In genomic region chr6:54531048-54531481, GRCm38 (mm10) we compare ENCODE assay signal across 11 mouse cellular contexts. TPM values are rescaled to one million over a fixed set of nuclear protein-coding genes. Genes with fewer than 3 reads are reported as not detected.
DNase-seq lines count a peak whose midpoint lies in the region; ATAC-seq lines count a peak whose summit lies in the region.
"Had no signal": no experiment of that assay in that cellular context is flagged by ENCODE, and none has a peak within 500 bp of the region (broad histone marks: within the 10 kb centered on the region; RNA-seq: fewer than 3 reads in every experiment).

No protein-coding gene starts in this region.

- peaks cover 17% of the 10 kb centered on the region for H3K4me1 ChIP-seq in forebrain, embryonic 13.5 days
- H3K4me1 ChIP-seq in forebrain, embryonic 11.5 days (replicated peaks; ENCODE audit: control insufficient read depth, insufficient read depth, low read length), result no peaks in the 10 kb centered on the region; the same call in 1 of the 2 replicates
- peaks cover 9% of the 10 kb centered on the region for H3K4me1 ChIP-seq in neural tube, embryonic 13.5 days (replicated peaks)
- peaks cover 6% of the 10 kb centered on the region for H3K4me1 ChIP-seq in hindbrain, embryonic 16.5 days (ENCODE audit: control insufficient read depth, insufficient read depth, low read depth, low read length)
- H3K4me1 ChIP-seq in neural tube, embryonic 15.5 days, result peaks cover 8% of the 10 kb centered on the region
- H3K4me1 ChIP-seq in kidney, embryonic 14.5 days (ENCODE audit: control insufficient read depth, insufficient read depth, low read length), result no peaks in the 10 kb centered on the region

- no peak overlapping the region for H3K4me2 ChIP-seq in forebrain, embryonic 13.5 days
- no peak overlapping the region for H3K4me2 ChIP-seq in forebrain, embryonic 11.5 days (ENCODE audit: low read depth, low read length, severe bottlenecking)
- no peak overlapping the region for H3K4me2 ChIP-seq in neural tube, embryonic 13.5 days
- H3K4me2 ChIP-seq in hindbrain, embryonic 16.5 days (ENCODE audit: low read length), result no peak overlapping the region
- H3K4me2 ChIP-seq in neural tube, embryonic 15.5 days, result no peak overlapping the region
- H3K4me2 ChIP-seq in kidney, embryonic 14.5 days (replicated peaks; ENCODE audit: low read depth, low read length), result no peak overlapping the region
- H3K4me2 ChIP-seq: limb, embryonic 15.5 days had no signal

- H3K9me3 ChIP-seq in forebrain, embryonic 13.5 days (replicated peaks), result no peaks in the 10 kb centered on the region
- no peaks in the 10 kb centered on the region for H3K9me3 ChIP-seq in forebrain, embryonic 11.5 days (ENCODE audit: control insufficient read depth, low read length)
- H3K9me3 ChIP-seq in neural tube, embryonic 13.5 days, result no peaks in the 10 kb centered on the region
- H3K9me3 ChIP-seq in hindbrain, embryonic 16.5 days (ENCODE audit: control insufficient read depth, low read length), result no peaks in the 10 kb centered on the region
- no peaks in the 10 kb centered on the region for H3K9me3 ChIP-seq in neural tube, embryonic 15.5 days (replicated peaks)
- H3K9me3 ChIP-seq in kidney, embryonic 14.5 days (ENCODE audit: control insufficient read depth, low read length), result no peaks in the 10 kb centered on the region
- H3K9me3 ChIP-seq: limb, embryonic 15.5 days had no signal

- H3K36me3 ChIP-seq in forebrain, embryonic 13.5 days (ENCODE audit: poor library complexity, severe bottlenecking), result peaks cover 66% of the 10 kb centered on the region
- no peaks in the 10 kb centered on the region for H3K36me3 ChIP-seq in forebrain, embryonic 11.5 days (ENCODE audit: control insufficient read depth, insufficient read depth, low read length)
- peaks cover 14% of the 10 kb centered on the region for H3K36me3 ChIP-seq in neural tube, embryonic 13.5 days
- H3K36me3 ChIP-seq in hindbrain, embryonic 16.5 days (ENCODE audit: control insufficient read depth, insufficient read depth, low read length), result peaks cover 3% of the 10 kb centered on the region; the same call in 1 of the 2 replicates
- H3K36me3 ChIP-seq in neural tube, embryonic 15.5 days, result 0 out of 2 replicates have a peak, but pooled peaks cover 5% of the 10 kb centered on the region
- H3K36me3 ChIP-seq in kidney, embryonic 14.5 days (ENCODE audit: control insufficient read depth, insufficient read depth, low read length), result no peaks in the 10 kb centered on the region
- H3K36me3 ChIP-seq: limb, embryonic 15.5 days had no signal

- no peaks in the 10 kb centered on the region for H3K27me3 ChIP-seq in forebrain, embryonic 13.5 days
- H3K27me3 ChIP-seq in forebrain, embryonic 11.5 days (ENCODE audit: control insufficient read depth, insufficient read depth, low read length), result no peaks in the 10 kb centered on the region
- no peaks in the 10 kb centered on the region for H3K27me3 ChIP-seq in neural tube, embryonic 13.5 days
- no peaks in the 10 kb centered on the region for H3K27me3 ChIP-seq in hindbrain, embryonic 16.5 days (replicated peaks; ENCODE audit: control insufficient read depth, insufficient read depth, low read length)
- H3K27me3 ChIP-seq in neural tube, embryonic 15.5 days (replicated peaks), result no peaks in the 10 kb centered on the region
- no peaks in the 10 kb centered on the region for H3K27me3 ChIP-seq in kidney, embryonic 14.5 days (ENCODE audit: control insufficient read depth, insufficient read depth, low read length)

- WGBS in forebrain, embryonic 13.5 days, result 56% methylated on average over 8 of the region's 8 CpGs
- WGBS in forebrain, embryonic 11.5 days, result 69% methylated on average over 8 of the region's 8 CpGs
- 60% methylated on average over 8 of the region's 8 CpGs for WGBS in neural tube, embryonic 13.5 days
- WGBS in hindbrain, embryonic 16.5 days, result 33% methylated on average over 8 of the region's 8 CpGs
- WGBS in neural tube, embryonic 15.5 days, result 48% methylated on average over 8 of the region's 8 CpGs
- WGBS in kidney, embryonic 14.5 days, result 72% methylated on average over 8 of the region's 8 CpGs

- H3K9ac ChIP-seq in forebrain, embryonic 13.5 days, result no peak overlapping the region
- no peak overlapping the region for H3K9ac ChIP-seq in forebrain, embryonic 11.5 days (ENCODE audit: low read length)
- H3K9ac ChIP-seq in neural tube, embryonic 13.5 days, result no peak overlapping the region
- no peak overlapping the region for H3K9ac ChIP-seq in hindbrain, embryonic 16.5 days (ENCODE audit: low read depth, low read length)
- H3K9ac ChIP-seq in neural tube, embryonic 15.5 days (replicated peaks), result no peak overlapping the region
- no peak overlapping the region for H3K9ac ChIP-seq in kidney, embryonic 14.5 days (ENCODE audit: low read depth, low read length)
- H3K9ac ChIP-seq: limb, embryonic 15.5 days had no signal

- no peak for DNase-seq in forebrain, embryonic 11.5 days (ENCODE audit: low spot score)
- no peak for DNase-seq in neural tube, embryonic 10.5 days (ENCODE audit: extremely low spot score, low spot score)
- DNase-seq: kidney, adult 18-20 months had no signal

- ATAC-seq in forebrain, embryonic 13.5 days, result peak; percentile 79
- ATAC-seq in forebrain, embryonic 11.5 days (replicated peaks; ENCODE audit: low FRiP score), result no peak
- ATAC-seq in neural tube, embryonic 13.5 days (ENCODE audit: low read depth), result peak; percentile 50
- peak; percentile 79 for ATAC-seq in hindbrain, embryonic 16.5 days
- ATAC-seq in neural tube, embryonic 15.5 days (ENCODE audit: low FRiP score), result peak; percentile 55
- no peak for ATAC-seq in granulocyte monocyte progenitor cell, adult 5-6 weeks (replicated peaks; ENCODE audit: poor library complexity, severe bottlenecking)
- ATAC-seq in kidney, embryonic 14.5 days (ENCODE audit: low FRiP score, low TSS enrichment), result no peak

- no peak overlapping the region for H3K4me3 ChIP-seq in forebrain, embryonic 13.5 days
- no peak overlapping the region for H3K4me3 ChIP-seq in forebrain, embryonic 11.5 days (ENCODE audit: low read depth, low read length)
- H3K4me3 ChIP-seq in neural tube, embryonic 13.5 days, result no peak overlapping the region
- H3K4me3 ChIP-seq in hindbrain, embryonic 16.5 days (ENCODE audit: low read length), result no peak overlapping the region
- H3K4me3 ChIP-seq in neural tube, embryonic 15.5 days (replicated peaks), result no peak overlapping the region
- no peak overlapping the region for H3K4me3 ChIP-seq in kidney, embryonic 14.5 days (ENCODE audit: low read length)
- H3K4me3 ChIP-seq: limb, embryonic 15.5 days had no signal

- peak overlapping the region; percentile 64 for H3K27ac ChIP-seq in forebrain, embryonic 13.5 days
- no peak overlapping the region for H3K27ac ChIP-seq in forebrain, embryonic 11.5 days (ENCODE audit: low read depth, low read length)
- H3K27ac ChIP-seq in neural tube, embryonic 13.5 days (replicated peaks), result 0 out of 2 replicates have a peak overlapping the region, but pooled peaks have one; percentile 61
- peak overlapping the region; percentile 27; the same call in 1 of the 2 replicates for H3K27ac ChIP-seq in hindbrain, embryonic 16.5 days (ENCODE audit: low read depth, low read length)
- 0 out of 2 replicates have a peak overlapping the region, but pooled peaks have one; percentile 13 for H3K27ac ChIP-seq in neural tube, embryonic 15.5 days (replicated peaks)
- H3K27ac ChIP-seq in kidney, embryonic 14.5 days (ENCODE audit: low read depth, low read length), result no peak overlapping the region
- H3K27ac ChIP-seq: limb, embryonic 15.5 days had no signal

RNA-seq across cellular contexts. Expression of gene Scrn1, which starts 35.2 kb away (rescaled TPM):
- 129 and 131 TPM in 2 replicates for polyA plus RNA-seq in forebrain, embryonic 13.5 days (2015; fragmentation: Nextera tagmentation; extraction: Ambion mirVana)
- 102 and 123 TPM in 2 replicates for polyA plus RNA-seq in forebrain, embryonic 11.5 days (2014; fragmentation: Nextera tagmentation; extraction: Ambion mirVana)
- polyA plus RNA-seq in neural tube, embryonic 13.5 days (2015; fragmentation: Nextera tagmentation; extraction: Ambion mirVana), result 95.5 and 102 TPM in 2 replicates
- polyA plus RNA-seq in hindbrain, embryonic 16.5 days (2015; fragmentation: Nextera tagmentation; extraction: Ambion mirVana), result 109 and 114 TPM in 2 replicates
- 85.9 and 98.3 TPM in 2 replicates for polyA plus RNA-seq in neural tube, embryonic 15.5 days (2015; fragmentation: Nextera tagmentation; extraction: Ambion mirVana)
- not detected in 2 replicates for total RNA-seq in granulocyte monocyte progenitor cell, adult 5-6 weeks (2014; fragmentation: Nextera tagmentation)
- total RNA-seq in granulocyte monocyte progenitor cell, adult 5-6 weeks (2017), result not detected in 2 replicates
- polyA plus RNA-seq in kidney, embryonic 14.5 days (2014; fragmentation: Nextera tagmentation; extraction: Ambion mirVana), result 5.2 and 6.3 TPM in 2 replicates
- total RNA-seq: neutrophil, adult 5-6 weeks had no signal

Comparison
In these comparisons a context has a peak if more than half of its experiments do, and no peak if none do; other contexts are left out.
1. ATAC-seq: peak in forebrain, embryonic 13.5 days (single experiment), neural tube, embryonic 13.5 days (single experiment), hindbrain, embryonic 16.5 days (single experiment) and neural tube, embryonic 15.5 days (single experiment); none in forebrain, embryonic 11.5 days (single experiment), granulocyte monocyte progenitor cell, adult 5-6 weeks (single experiment) and kidney, embryonic 14.5 days (single experiment).
2. H3K27ac ChIP-seq: peak in forebrain, embryonic 13.5 days (single experiment), neural tube, embryonic 13.5 days (single experiment), hindbrain, embryonic 16.5 days (single experiment) and neural tube, embryonic 15.5 days (single experiment); none in forebrain, embryonic 11.5 days (single experiment) and kidney, embryonic 14.5 days (single experiment).
3. RNA of gene Scrn1, which starts 35.2 kb away (polyA plus RNA-seq): 129 to 131 TPM in forebrain, embryonic 13.5 days, 109 to 114 TPM in hindbrain, embryonic 16.5 days, 102 to 123 TPM in forebrain, embryonic 11.5 days, 85.9 to 98.3 TPM in neural tube, embryonic 15.5 days and 95.5 to 102 TPM in neural tube, embryonic 13.5 days; 5.2 to 6.3 TPM in kidney, embryonic 14.5 days; every median in the first group is over 10 times any median in the second.